Mouse (Mus musculus) lung, postnatal 0 days (tissue): ENCODE data around the gene Aldh1a2. TPM values are rescaled to one million over a fixed set of nuclear protein-coding genes. Genes with fewer than 3 reads are reported as not detected.
A peak's percentile ranks its signal among the peaks of the same experiment; 100 is the strongest.

Experiments used
- ATAC-seq: fragments of 200-750 bp; cut with Nextera tagmentation; 2 replicates; pipeline ENCODE4 v1.8.0; 2017; ENCODE audit warnings: moderate library complexity
- DNase-seq: peaks from one replicate; pipeline ENCODE4 v3.0.0-alpha.2; 2016; ENCODE audit warnings: low spot score
- H3K27ac ChIP-seq: fragments of 300-500 bp; sonication (generic); 2 replicates; pipeline ENCODE4 v1.5.1; 2014; ENCODE audit warnings: antibody characterized with exemption, mild to moderate bottlenecking, low read length, mixed read lengths
- H3K27me3 ChIP-seq: fragments of 300-500 bp; sonication (generic); replicated peaks from 2 replicates; pipeline ENCODE4 v1.6.1; 2014; ENCODE audit warnings: low read length, mixed read lengths; ENCODE audit not compliant: insufficient read depth
- H3K36me3 ChIP-seq: fragments of 300-500 bp; sonication (generic); 2 replicates; pipeline ENCODE4 v1.6.1; 2014; ENCODE audit warnings: low read length, mixed read lengths; ENCODE audit not compliant: insufficient read depth
- H3K4me1 ChIP-seq: fragments of 300-500 bp; sonication (generic); 2 replicates; pipeline ENCODE4 v1.6.1; 2014; ENCODE audit warnings: antibody characterized with exemption, low read depth, low read length, mixed read lengths; ENCODE audit not compliant: insufficient read depth
- H3K4me2 ChIP-seq: fragments of 300-500 bp; sonication (generic); replicated peaks from 2 replicates; pipeline ENCODE4 v1.6.1; 2014; ENCODE audit warnings: low read depth, mild to moderate bottlenecking, low read length, moderate library complexity, mixed read lengths
- H3K4me3 ChIP-seq: fragments of 300-500 bp; sonication (generic); 2 replicates; pipeline ENCODE4 v1.5.1; 2014; ENCODE audit warnings: low read depth, low read length
- H3K9ac ChIP-seq: fragments of 300-500 bp; sonication (generic); replicated peaks from 2 replicates; pipeline ENCODE4 v1.6.1; 2014; ENCODE audit warnings: low read depth, mild to moderate bottlenecking
- H3K9me3 ChIP-seq: fragments of 300-500 bp; sonication (generic); 2 replicates; pipeline ENCODE4 v1.6.1; 2016; ENCODE audit warnings: low read length, mixed read lengths
- CTCF ChIP-seq: IDR thresholded peaks from 2 replicates; pipeline ENCODE4 v1.5.1; 2016; ENCODE audit warnings: antibody characterized with exemption, mild to moderate bottlenecking
- EP300 ChIP-seq: IDR thresholded peaks from 2 replicates; pipeline ENCODE4 v1.6.1; 2016; ENCODE audit warnings: antibody characterized with exemption, mild to moderate bottlenecking, control low read depth
- WGBS: fragments of 180-500 bp; shearing (Covaris S2); extraction: QIAGEN DNeasy Blood & Tissue Kit; methylation state at CpG from one replicate; pipeline ENCODE4 v1.1.7; 2014; 5-methylcytosine and 5-hydroxymethylcytosine counted together
- polyA plus RNA-seq: library from polyadenylated mRNA; unstranded; fragments of >200 nt; fragmentation: Nextera tagmentation; extraction: Ambion mirVana; gene quantifications from 2 replicates; pipeline ENCODE4 v1.2.1, GENCODE M21; 2015

Aldh1a2 gene
- polyA plus RNA-seq, 1 experiment from 2014 or later, result 27.8 TPM

- no peak for TF ChIP-seq EP300
- TF ChIP-seq CTCF, result no peak
- H3K4me3 ChIP-seq, result no peak overlapping the region
- no peak overlapping the region for H3K27ac ChIP-seq
- ATAC-seq, result no peak
- H3K9me3 ChIP-seq, result no peaks in the 10 kb centered on the region
- H3K4me1 ChIP-seq, result no peaks in the 10 kb centered on the region; the same call in none of the 2 replicates
- DNase-seq, result peak; percentile 25
- no peak overlapping the region for H3K9ac ChIP-seq
- no peaks in the 10 kb centered on the region for H3K27me3 ChIP-seq
- no peak overlapping the region for H3K4me2 ChIP-seq
- 26% methylated on average over 7 of the region's 7 CpGs for WGBS
- no peaks in the 10 kb centered on the region for H3K36me3 ChIP-seq
These were observed 105.8 kb downstream of the Aldh1a2 start for GRCm38 (mm10) chr9:71321436-71321835.

- TF ChIP-seq CTCF, result no peak
- TF ChIP-seq EP300, result no peak
- H3K4me2 ChIP-seq, result no peak overlapping the region
- H3K4me1 ChIP-seq, result no peaks in the 10 kb centered on the region; the same call in none of the 2 replicates
- peak; percentile 55; the same call in 1 of the 2 replicates for ATAC-seq
- no peak overlapping the region for H3K9ac ChIP-seq
- no peak overlapping the region for H3K4me3 ChIP-seq
- no peak overlapping the region for H3K27ac ChIP-seq
- DNase-seq, result peak; percentile 56
- no peaks in the 10 kb centered on the region for H3K9me3 ChIP-seq
- WGBS, result 53% methylated on average over 6 of the region's 6 CpGs
- no peaks in the 10 kb centered on the region for H3K27me3 ChIP-seq
- no peaks in the 10 kb centered on the region for H3K36me3 ChIP-seq
These were observed 106.3 kb downstream of the Aldh1a2 start for GRCm38 (mm10) chr9:71321871-71322270.

- H3K27ac ChIP-seq, result no peak overlapping the region
- whole genome bisulfite sequencing, result 35% methylated on average over 1 of the region's 1 CpGs
These were observed 107.8 kb downstream of the Aldh1a2 start for GRCm38 (mm10) chr9:71323303-71323952.

DNA sequence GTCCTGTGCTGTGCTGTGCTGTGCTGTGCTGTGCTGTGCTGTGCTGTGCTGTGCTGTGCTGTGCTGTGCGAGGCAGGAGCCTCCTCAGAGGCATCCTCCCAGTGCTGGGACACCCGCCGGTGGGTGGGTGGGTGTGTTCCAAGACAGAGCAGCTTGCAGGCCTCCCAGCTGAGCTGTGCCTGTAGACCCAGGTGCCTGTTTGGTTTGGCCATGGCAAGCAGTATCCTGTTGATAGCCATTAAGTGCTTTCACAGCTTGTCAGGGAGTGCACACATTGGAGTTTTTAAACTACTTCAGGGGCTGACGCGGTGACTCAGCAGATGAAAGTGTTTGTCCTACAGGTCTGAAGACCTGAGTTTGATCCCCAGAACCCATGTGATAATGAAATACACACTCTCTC, 108.5 kb downstream of the Aldh1a2 start:
- no peaks in the 10 kb centered on the region for H3K36me3 ChIP-seq
- DNase-seq (peak; percentile 38), ATAC-seq (no peak)
- no peak for TF ChIP-seq EP300
- TF ChIP-seq CTCF, result no peak
- no peaks in the 10 kb centered on the region for H3K27me3 ChIP-seq
- no peak overlapping the region for H3K4me2 ChIP-seq
- no peak overlapping the region for H3K4me3 ChIP-seq
- no peak overlapping the region for H3K27ac ChIP-seq
- 52% methylated on average over 5 of the region's 5 CpGs for WGBS
- no peaks in the 10 kb centered on the region; the same call in none of the 2 replicates for H3K4me1 ChIP-seq
- H3K9ac ChIP-seq, result no peak overlapping the region
- H3K9me3 ChIP-seq, result no peaks in the 10 kb centered on the region

More at GRCm38 (mm10) chr9:71323303-71323952, 107.8 kb downstream of the Aldh1a2 start:
- Histone ChIP-seq H3K36me3 (no peaks in the 10 kb centered on the region), H3K9ac (no peak overlapping the region), H3K4me1 (no peaks in the 10 kb centered on the region; the same call in none of the 2 replicates), H3K27me3 (no peaks in the 10 kb centered on the region), H3K9me3 (no peaks in the 10 kb centered on the region), H3K4me2 (no peak overlapping the region), H3K4me3 (no peak overlapping the region)
- no peak for TF ChIP-seq EP300
- TF ChIP-seq CTCF, result no peak
- ATAC-seq, result no peak
- DNase-seq, result no peak

- DNase-seq (no peak), ATAC-seq (no peak)
- TF ChIP-seq CTCF (no peak), EP300 (no peak)
- Histone ChIP-seq H3K4me1 (no peaks in the 10 kb centered on the region; the same call in 1 of the 2 replicates), H3K27me3 (no peaks in the 10 kb centered on the region), H3K4me3 (no peak overlapping the region), H3K27ac (no peak overlapping the region), H3K9me3 (no peaks in the 10 kb centered on the region), H3K4me2 (no peak overlapping the region), H3K36me3 (no peaks in the 10 kb centered on the region), H3K9ac (no peak overlapping the region)
- WGBS, result 65% methylated on average over 4 of the region's 4 CpGs
These were observed 110.7 kb downstream of the Aldh1a2 start for GRCm38 (mm10) chr9:71326261-71326660.

DNA sequence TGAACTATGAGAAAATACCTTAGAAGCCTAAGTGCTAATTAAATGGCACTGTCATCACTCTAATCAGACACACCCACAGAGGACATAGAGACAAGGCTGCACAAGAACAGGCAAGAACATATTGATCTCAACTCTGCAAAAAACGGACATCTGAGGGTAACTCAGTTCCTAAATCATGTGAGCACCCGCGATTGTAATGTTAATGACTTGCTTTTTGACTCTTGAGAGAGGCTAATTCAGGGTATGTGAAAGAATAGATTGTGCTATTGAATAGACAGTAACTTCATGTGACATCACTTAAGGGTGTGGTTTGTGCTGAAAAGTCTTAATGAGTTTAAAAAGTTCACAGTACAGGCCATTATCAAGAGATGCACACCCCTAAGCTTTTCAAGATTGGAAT, 116.1 kb downstream of the Aldh1a2 start:
- no peak overlapping the region for H3K4me3 ChIP-seq
- H3K36me3 ChIP-seq, result no peaks in the 10 kb centered on the region
- H3K27me3 ChIP-seq, result no peaks in the 10 kb centered on the region
- ATAC-seq, result no peak
- H3K9ac ChIP-seq, result no peak overlapping the region
- DNase-seq, result no peak
- no peak overlapping the region for H3K4me2 ChIP-seq
- H3K4me1 ChIP-seq, result no peaks in the 10 kb centered on the region
- TF ChIP-seq CTCF (no peak), EP300 (no peak)
- H3K27ac ChIP-seq, result no peak overlapping the region
- 75% methylated on average over 3 of the region's 3 CpGs for WGBS
- no peaks in the 10 kb centered on the region for H3K9me3 ChIP-seq
